Mouse (Mus musculus) midbrain, embryonic 16.5 days (tissue): ENCODE measurements around the gene Ubr2. TPM values are rescaled to one million over a fixed set of nuclear protein-coding genes. Genes with fewer than 3 reads are reported as not detected.

ENCODE experiments used
- ATAC-seq: fragments of 200-750 bp; cut with Nextera tagmentation; 2 replicates; pipeline ENCODE4 v1.8.0; 2017; ENCODE audit warnings: moderate TSS enrichment
- H3K27ac ChIP-seq: fragments of 300-500 bp; sonication (generic); 2 replicates; pipeline ENCODE4 v1.5.1; 2014; ENCODE audit warnings: mild to moderate bottlenecking, low read length, mixed read lengths
- H3K27me3 ChIP-seq: fragments of 300-500 bp; sonication (generic); 2 replicates; pipeline ENCODE4 v1.6.1; 2014; ENCODE audit warnings: low read depth, low read length, mixed read lengths; ENCODE audit not compliant: control insufficient read depth, insufficient read depth
- H3K36me3 ChIP-seq: fragments of 300-500 bp; sonication (generic); 2 replicates; pipeline ENCODE4 v1.6.1; 2014; ENCODE audit warnings: mild to moderate bottlenecking, low read length, moderate library complexity, mixed read lengths; ENCODE audit not compliant: control insufficient read depth, insufficient read depth
- H3K4me1 ChIP-seq: fragments of 300-500 bp; sonication (generic); 2 replicates; pipeline ENCODE4 v1.6.1; 2014; ENCODE audit warnings: mild to moderate bottlenecking, low read length, mixed read lengths; ENCODE audit not compliant: control insufficient read depth, insufficient read depth
- H3K4me2 ChIP-seq: fragments of 300-500 bp; sonication (generic); 2 replicates; pipeline ENCODE4 v1.6.1; 2014; ENCODE audit warnings: mild to moderate bottlenecking, low read length, mixed read lengths
- H3K4me3 ChIP-seq: fragments of 300-500 bp; sonication (generic); 2 replicates; pipeline ENCODE4 v1.5.1; 2014; ENCODE audit warnings: low read depth, mild to moderate bottlenecking, low read length, moderate library complexity, mixed read lengths
- H3K9ac ChIP-seq: fragments of 300-500 bp; sonication (generic); 2 replicates; pipeline ENCODE4 v1.6.1; 2014; ENCODE audit warnings: low read depth, low read length, mixed read lengths
- H3K9me3 ChIP-seq: fragments of 300-500 bp; sonication (generic); replicated peaks from 2 replicates; pipeline ENCODE4 v1.6.1; 2014; ENCODE audit warnings: mild to moderate bottlenecking, low read length, mixed read lengths; ENCODE audit not compliant: control insufficient read depth, poor library complexity, severe bottlenecking
- WGBS: fragments of 180-500 bp; shearing (Covaris S2); extraction: QIAGEN DNeasy Blood & Tissue Kit; methylation state at CpG from one replicate; pipeline ENCODE4 v1.1.7; 2014; 5-methylcytosine and 5-hydroxymethylcytosine counted together
- polyA plus RNA-seq: library from polyadenylated mRNA; unstranded; fragments of >200 nt; fragmentation: Nextera tagmentation; extraction: Ambion mirVana; gene quantifications from 2 replicates; pipeline ENCODE4 v1.2.1, GENCODE M21; 2015

The Ubr2 gene
- polyA plus RNA-seq, 1 experiment from 2014 or later: 14.3 TPM

DNA sequence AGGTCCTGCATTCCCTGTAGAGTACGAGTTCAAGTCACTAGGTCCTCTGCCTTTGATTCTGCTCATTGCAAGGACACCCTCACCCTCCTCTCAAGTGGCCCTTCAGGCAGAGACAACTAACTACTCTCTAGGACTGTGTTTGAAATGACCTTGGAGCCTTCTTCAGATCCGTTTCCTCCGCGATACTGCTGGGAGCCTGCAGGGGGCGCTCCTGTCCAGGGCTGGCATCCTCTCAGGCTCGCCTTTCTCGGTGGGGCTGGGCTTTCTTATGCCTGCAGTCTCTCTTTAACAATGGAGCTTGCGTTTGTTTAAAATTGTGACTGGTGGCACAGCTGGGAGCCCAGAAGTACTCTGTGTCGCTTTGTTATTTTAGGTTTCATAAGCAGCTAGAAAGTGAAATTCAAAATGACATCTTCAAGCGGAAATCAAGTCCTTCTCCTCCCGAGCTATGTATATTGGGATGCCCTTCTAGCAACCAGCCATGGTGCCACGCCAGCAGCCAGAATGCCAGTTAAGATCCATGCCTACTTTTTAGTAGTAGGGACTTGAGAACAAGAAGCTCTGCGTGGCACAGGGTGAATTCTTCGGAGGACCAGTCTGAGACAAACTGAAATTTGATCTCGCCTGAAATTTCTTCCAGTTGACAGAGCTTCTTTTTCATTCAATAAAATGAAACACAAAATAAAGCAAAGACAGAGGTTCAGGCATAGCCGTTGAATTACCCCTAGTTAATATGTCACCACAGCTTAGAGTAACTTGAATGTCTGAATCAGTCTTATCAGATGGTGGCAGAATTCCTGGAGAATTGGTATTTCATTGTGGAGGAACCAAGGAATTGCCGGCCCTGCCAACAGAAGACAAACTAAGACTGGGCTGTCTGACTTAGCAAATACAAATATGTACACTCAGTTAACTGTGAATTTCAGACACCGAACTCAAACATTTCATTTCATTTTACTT is 28.8 kb upstream of the Ubr2 start:
- peak overlapping the region; percentile 60 for H3K27ac ChIP-seq
- H3K4me2 ChIP-seq: peak overlapping the region; percentile 35
- no peaks in the 10 kb centered on the region for H3K36me3 ChIP-seq
- ATAC-seq: peak; percentile 80
- no peaks in the 10 kb centered on the region for H3K27me3 ChIP-seq
- no peaks in the 10 kb centered on the region for H3K4me1 ChIP-seq
- H3K9ac ChIP-seq: 0 out of 2 replicates have a peak overlapping the region, but pooled peaks have one; percentile 36
- 24% methylated on average over 18 of the region's 18 CpGs for WGBS
- H3K9me3 ChIP-seq: no peaks in the 10 kb centered on the region
- no peak overlapping the region; the same call in 1 of the 2 replicates for H3K4me3 ChIP-seq

GRCm38 (mm10) chr17:47034536-47034935 is 24.2 kb upstream of the Ubr2 start:
- H3K9me3 ChIP-seq: no peaks in the 10 kb centered on the region
- H3K4me1 ChIP-seq: no peaks in the 10 kb centered on the region
- H3K4me3 ChIP-seq: no peak overlapping the region
- no peak for ATAC-seq
- no peaks in the 10 kb centered on the region for H3K36me3 ChIP-seq
- no peak overlapping the region for H3K4me2 ChIP-seq
- H3K27me3 ChIP-seq: no peaks in the 10 kb centered on the region
- H3K9ac ChIP-seq: no peak overlapping the region
- H3K27ac ChIP-seq: no peak overlapping the region

GRCm38 (mm10) chr17:47033643-47034042 is 23.3 kb upstream of the Ubr2 start:
- ATAC-seq: no peak
- Histone ChIP-seq H3K9ac (no peak overlapping the region), H3K4me2 (no peak overlapping the region), H3K27me3 (no peaks in the 10 kb centered on the region), H3K27ac (no peak overlapping the region), H3K36me3 (no peaks in the 10 kb centered on the region), H3K4me3 (no peak overlapping the region), H3K9me3 (no peaks in the 10 kb centered on the region), H3K4me1 (no peaks in the 10 kb centered on the region)
- WGBS: under 1% methylated on average over 4 of the region's 4 CpGs

GRCm38 (mm10) chr17:47024805-47025204 is 14.4 kb upstream of the Ubr2 start:
- no peaks in the 10 kb centered on the region for H3K4me1 ChIP-seq
- ATAC-seq: no peak
- no peaks in the 10 kb centered on the region for H3K9me3 ChIP-seq
- H3K9ac ChIP-seq: no peak overlapping the region
- H3K36me3 ChIP-seq: no peaks in the 10 kb centered on the region
- H3K27me3 ChIP-seq: no peaks in the 10 kb centered on the region
- no peak overlapping the region for H3K4me2 ChIP-seq
- no peak overlapping the region for H3K4me3 ChIP-seq
- WGBS: 83% methylated on average over 1 of the region's 1 CpGs
- H3K27ac ChIP-seq: no peak overlapping the region

DNA sequence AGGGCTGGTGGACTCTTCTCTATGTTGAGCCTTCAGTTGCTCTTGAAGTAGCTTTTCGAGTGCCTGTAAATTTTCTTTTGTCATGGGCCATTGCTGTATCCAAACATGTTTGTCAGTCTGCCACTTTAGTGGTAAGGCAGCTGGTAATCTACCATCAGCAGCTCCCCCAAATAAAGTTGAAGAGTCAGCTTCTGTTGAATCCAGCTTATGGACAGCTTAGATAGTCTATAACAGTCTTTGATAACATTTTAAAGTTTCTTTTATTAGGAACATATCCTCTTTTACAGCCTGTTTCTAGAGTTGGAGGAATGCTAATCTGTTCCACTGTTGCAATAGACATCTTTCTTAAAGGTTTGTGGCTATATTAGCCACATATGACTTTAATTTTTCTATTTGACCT is 13.0 kb upstream of the Ubr2 start:
- Histone ChIP-seq H3K36me3 (no peaks in the 10 kb centered on the region), H3K4me1 (no peaks in the 10 kb centered on the region), H3K4me3 (no peak overlapping the region), H3K9ac (no peak overlapping the region), H3K4me2 (no peak overlapping the region), H3K27me3 (no peaks in the 10 kb centered on the region), H3K9me3 (no peaks in the 10 kb centered on the region), H3K27ac (no peak overlapping the region)
- no peak for ATAC-seq
- WGBS: 64% methylated on average over 1 of the region's 1 CpGs

- Histone ChIP-seq H3K4me2 (no peak overlapping the region), H3K27ac (no peak overlapping the region), H3K27me3 (no peaks in the 10 kb centered on the region), H3K36me3 (no peaks in the 10 kb centered on the region), H3K4me1 (peaks cover 18% of the 10 kb centered on the region), H3K9ac (no peak overlapping the region), H3K9me3 (no peaks in the 10 kb centered on the region), H3K4me3 (no peak overlapping the region)
- WGBS: 50% methylated on average over 11 of the region's 11 CpGs
- no peak for ATAC-seq
Measured at GRCm38 (mm10) chr17:47012896-47013295, 2.5 kb upstream of the Ubr2 start.

DNA sequence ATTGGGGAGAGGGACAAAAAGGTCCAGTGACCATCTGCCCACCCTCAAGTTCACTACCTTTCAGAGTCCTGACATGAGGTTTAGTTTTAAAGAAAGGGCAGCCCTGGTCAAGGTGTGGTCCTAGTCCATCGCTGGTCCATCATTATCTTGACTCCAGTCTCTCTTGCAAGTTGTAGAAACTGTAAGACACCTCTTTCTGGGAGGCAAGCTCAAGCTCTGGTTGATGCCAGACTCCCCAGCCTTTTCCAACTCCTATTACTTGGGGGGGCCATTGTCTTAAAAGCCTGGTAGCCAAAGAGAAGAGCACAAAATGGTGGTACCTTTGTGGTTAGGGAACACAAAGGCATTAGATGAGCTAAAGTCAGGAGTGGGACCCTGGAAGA is 1.3 kb upstream of the Ubr2 start:
- no peaks in the 10 kb centered on the region for H3K27me3 ChIP-seq
- H3K27ac ChIP-seq: peak overlapping the region; percentile 91
- H3K9me3 ChIP-seq: no peaks in the 10 kb centered on the region
- H3K4me1 ChIP-seq: peaks cover 20% of the 10 kb centered on the region
- no peaks in the 10 kb centered on the region for H3K36me3 ChIP-seq
- ATAC-seq: no peak
- H3K4me2 ChIP-seq: no peak overlapping the region
- H3K4me3 ChIP-seq: no peak overlapping the region
- peak overlapping the region; percentile 46; the same call in 1 of the 2 replicates for H3K9ac ChIP-seq
- 88% methylated on average over 1 of the region's 1 CpGs for WGBS

DNA sequence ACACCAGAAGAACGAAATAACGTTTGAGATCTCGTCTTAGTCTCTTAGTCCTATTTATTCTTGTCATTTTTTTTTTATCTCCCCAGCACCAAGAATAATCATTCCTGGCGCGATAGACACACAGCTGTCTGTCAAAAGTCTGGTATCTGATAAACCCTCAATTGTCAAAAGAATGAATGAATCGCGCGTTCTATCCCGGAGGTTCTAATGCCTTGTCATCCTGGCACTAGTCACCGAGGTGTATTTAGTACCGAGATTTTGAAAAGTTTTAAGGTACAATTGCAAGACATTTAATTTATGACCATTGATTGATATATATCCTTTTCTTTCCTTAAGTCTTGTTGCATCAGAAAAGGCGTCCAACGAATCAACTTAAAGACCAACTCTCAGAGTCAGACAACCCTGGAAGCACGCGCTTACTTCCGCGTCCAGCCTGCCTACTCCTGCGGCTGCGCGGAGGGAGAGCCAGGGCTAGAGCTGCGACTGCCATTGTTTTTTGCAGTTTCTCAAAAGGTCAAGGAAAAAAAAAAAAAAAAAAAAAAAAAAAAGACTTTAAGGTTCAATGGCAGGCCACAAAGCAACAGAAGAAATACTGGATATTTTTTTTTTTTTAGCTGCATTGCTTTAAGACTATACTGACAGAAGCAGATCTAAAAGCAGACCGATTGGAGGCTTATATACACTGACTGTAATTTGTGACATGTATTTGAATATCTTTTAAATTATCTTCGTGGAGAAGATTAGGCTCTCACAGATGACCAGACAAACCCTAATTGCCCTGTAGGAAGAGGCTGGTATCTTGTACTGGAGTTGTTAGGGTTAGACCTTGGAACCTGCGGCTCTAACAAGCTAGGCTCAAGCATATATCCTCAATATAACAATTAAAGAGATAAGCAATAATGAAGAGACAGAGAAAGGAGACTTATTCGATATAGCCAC is 635 bp upstream of the Ubr2 start:
- no peaks in the 10 kb centered on the region for H3K27me3 ChIP-seq
- ATAC-seq: peak; percentile 81
- peak overlapping the region; percentile 93 for H3K9ac ChIP-seq

More for the DNA sequence above, 635 bp upstream of the Ubr2 start:
- peak overlapping the region; percentile 95 for H3K4me2 ChIP-seq
- peak overlapping the region; percentile 96 for H3K4me3 ChIP-seq
- no peaks in the 10 kb centered on the region for H3K9me3 ChIP-seq
- no peaks in the 10 kb centered on the region for H3K36me3 ChIP-seq
- peak overlapping the region; percentile 91 for H3K27ac ChIP-seq
- H3K4me1 ChIP-seq: peaks cover 20% of the 10 kb centered on the region
- 12% methylated on average over 25 of the region's 25 CpGs for WGBS
